Mouse (Mus musculus) hindbrain, embryonic 12.5 days (tissue): ENCODE measurements around the gene Ptbp3. TPM values are rescaled to one million over a fixed set of nuclear protein-coding genes. Genes with fewer than 3 reads are reported as not detected.

ENCODE experiments used
- ATAC-seq: fragments of 200-750 bp; cut with Nextera tagmentation; 2 replicates; pipeline ENCODE4 v1.8.0; 2017; ENCODE audit warnings: moderate TSS enrichment; ENCODE audit not compliant: low FRiP score
- H3K27ac ChIP-seq: fragments of 300-500 bp; sonication (generic); 2 replicates; pipeline ENCODE4 v1.5.1; 2016; ENCODE audit warnings: mild to moderate bottlenecking
- H3K27me3 ChIP-seq: fragments of 300-500 bp; sonication (generic); 2 replicates; pipeline ENCODE4 v1.6.1; 2016; ENCODE audit warnings: mild to moderate bottlenecking
- H3K36me3 ChIP-seq: fragments of 300-500 bp; sonication (generic); 2 replicates; pipeline ENCODE4 v1.6.1; 2016; ENCODE audit warnings: mild to moderate bottlenecking
- H3K4me1 ChIP-seq: fragments of 300-500 bp; sonication (generic); 2 replicates; pipeline ENCODE4 v1.6.1; 2016
- H3K4me2 ChIP-seq: fragments of 300-500 bp; sonication (generic); replicated peaks from 2 replicates; pipeline ENCODE4 v1.6.1; 2016; ENCODE audit warnings: mild to moderate bottlenecking
- H3K4me3 ChIP-seq: fragments of 300-500 bp; sonication (generic); 2 replicates; pipeline ENCODE4 v1.5.1; 2016; ENCODE audit warnings: mild to moderate bottlenecking
- H3K9ac ChIP-seq: fragments of 300-500 bp; sonication (generic); 2 replicates; pipeline ENCODE4 v1.6.1; 2016; ENCODE audit warnings: mild to moderate bottlenecking, moderate library complexity
- H3K9me3 ChIP-seq: fragments of 300-500 bp; sonication (generic); replicated peaks from 2 replicates; pipeline ENCODE4 v1.6.1; 2016; ENCODE audit warnings: mild to moderate bottlenecking
- WGBS: fragments of 180-500 bp; shearing (Covaris S2); methylation state at CpG from one replicate; pipeline ENCODE4 v1.1.7; 2016; 5-methylcytosine and 5-hydroxymethylcytosine counted together
- polyA plus RNA-seq: library from polyadenylated mRNA; unstranded; fragments of >200 nt; fragmentation: Nextera tagmentation; extraction: Ambion mirVana; gene quantifications from 2 replicates; pipeline ENCODE4 v1.2.1, GENCODE M21; 2016

The Ptbp3 gene
- polyA plus RNA-seq, 1 experiment from 2014 or later, result 37.5 TPM

- Histone ChIP-seq H3K36me3 (no peaks in the 10 kb centered on the region), H3K27me3 (no peaks in the 10 kb centered on the region), H3K4me2 (no peak overlapping the region), H3K4me1 (no peaks in the 10 kb centered on the region), H3K27ac (no peak overlapping the region), H3K9ac (no peak overlapping the region), H3K9me3 (no peaks in the 10 kb centered on the region), H3K4me3 (no peak overlapping the region)
- 58% methylated on average over 2 of the region's 2 CpGs for WGBS
- ATAC-seq, result no peak
Observed at GRCm38 (mm10) chr4:59526728-59527127, 22.4 kb downstream of the Ptbp3 start.

GRCm38 (mm10) chr4:59524875-59525274 is 24.3 kb downstream of the Ptbp3 start:
- H3K4me3 ChIP-seq, result no peak overlapping the region

GRCm38 (mm10) chr4:59510321-59510720 is 38.8 kb downstream of the Ptbp3 start:
- no peak overlapping the region for H3K9ac ChIP-seq
- H3K4me2 ChIP-seq, result no peak overlapping the region
- peaks cover 20% of the 10 kb centered on the region for H3K36me3 ChIP-seq
- H3K27me3 ChIP-seq, result no peaks in the 10 kb centered on the region
- H3K27ac ChIP-seq, result no peak overlapping the region
- H3K4me3 ChIP-seq, result no peak overlapping the region
- H3K9me3 ChIP-seq, result no peaks in the 10 kb centered on the region
- ATAC-seq, result no peak
- no peaks in the 10 kb centered on the region for H3K4me1 ChIP-seq

More at GRCm38 (mm10) chr4:59524875-59525274, 24.3 kb downstream of the Ptbp3 start:
- no peak overlapping the region for H3K9ac ChIP-seq
- H3K9me3 ChIP-seq, result no peaks in the 10 kb centered on the region
- no peaks in the 10 kb centered on the region for H3K36me3 ChIP-seq
- no peaks in the 10 kb centered on the region for H3K27me3 ChIP-seq
- H3K4me2 ChIP-seq, result no peak overlapping the region
- no peak for ATAC-seq
- no peak overlapping the region for H3K27ac ChIP-seq
- WGBS, result 84% methylated on average over 3 of the region's 3 CpGs
- H3K4me1 ChIP-seq, result no peaks in the 10 kb centered on the region

GRCm38 (mm10) chr4:59509558-59509957 is 39.6 kb downstream of the Ptbp3 start:
- no peaks in the 10 kb centered on the region for H3K27me3 ChIP-seq
- no peak for ATAC-seq
- H3K4me1 ChIP-seq, result no peaks in the 10 kb centered on the region
- no peak overlapping the region for H3K9ac ChIP-seq
- H3K4me2 ChIP-seq, result no peak overlapping the region
- no peak overlapping the region for H3K4me3 ChIP-seq
- peaks cover 20% of the 10 kb centered on the region for H3K36me3 ChIP-seq
- no peak overlapping the region for H3K27ac ChIP-seq
- no peaks in the 10 kb centered on the region for H3K9me3 ChIP-seq
- WGBS, result 93% methylated on average over 2 of the region's 2 CpGs

GRCm38 (mm10) chr4:59507766-59508165 is 41.4 kb downstream of the Ptbp3 start:
- H3K9ac ChIP-seq, result no peak overlapping the region
- H3K4me3 ChIP-seq, result no peak overlapping the region
- WGBS, result 76% methylated on average over 2 of the region's 2 CpGs

GRCm38 (mm10) chr4:59506704-59507103 is 42.5 kb downstream of the Ptbp3 start:
- H3K9me3 ChIP-seq, result no peaks in the 10 kb centered on the region
- peaks cover 15% of the 10 kb centered on the region for H3K36me3 ChIP-seq
- 91% methylated on average over 3 of the region's 3 CpGs for WGBS
- H3K4me3 ChIP-seq, result no peak overlapping the region
- H3K9ac ChIP-seq, result no peak overlapping the region
- H3K27me3 ChIP-seq, result no peaks in the 10 kb centered on the region
- H3K4me2 ChIP-seq, result no peak overlapping the region
- no peaks in the 10 kb centered on the region for H3K4me1 ChIP-seq
- H3K27ac ChIP-seq, result no peak overlapping the region
- ATAC-seq, result no peak

More at GRCm38 (mm10) chr4:59507766-59508165, 41.4 kb downstream of the Ptbp3 start:
- H3K4me2 ChIP-seq, result no peak overlapping the region
- H3K9me3 ChIP-seq, result no peaks in the 10 kb centered on the region
- no peak overlapping the region for H3K27ac ChIP-seq
- H3K27me3 ChIP-seq, result no peaks in the 10 kb centered on the region
- no peaks in the 10 kb centered on the region for H3K4me1 ChIP-seq
- no peak for ATAC-seq
- peaks cover 19% of the 10 kb centered on the region for H3K36me3 ChIP-seq

GRCm38 (mm10) chr4:59505481-59505880 is 43.7 kb downstream of the Ptbp3 start:
- Histone ChIP-seq H3K4me1 (no peaks in the 10 kb centered on the region), H3K27me3 (no peaks in the 10 kb centered on the region), H3K9me3 (no peaks in the 10 kb centered on the region), H3K4me2 (no peak overlapping the region), H3K4me3 (no peak overlapping the region), H3K27ac (no peak overlapping the region), H3K36me3 (peaks cover 16% of the 10 kb centered on the region), H3K9ac (no peak overlapping the region)
- ATAC-seq, result no peak
- 87% methylated on average over 3 of the region's 3 CpGs for WGBS

GRCm38 (mm10) chr4:59491097-59491496 is 58.1 kb downstream of the Ptbp3 start:
- no peaks in the 10 kb centered on the region for H3K9me3 ChIP-seq
- H3K4me1 ChIP-seq, result no peaks in the 10 kb centered on the region
- ATAC-seq, result no peak
- H3K27ac ChIP-seq, result no peak overlapping the region
- no peak overlapping the region for H3K4me2 ChIP-seq
- WGBS, result 97% methylated on average over 2 of the region's 2 CpGs
- no peaks in the 10 kb centered on the region for H3K27me3 ChIP-seq
- H3K36me3 ChIP-seq, result 0 out of 2 replicates have a peak, but pooled peaks cover 10% of the 10 kb centered on the region
- no peak overlapping the region for H3K9ac ChIP-seq
- no peak overlapping the region for H3K4me3 ChIP-seq

GRCm38 (mm10) chr4:59471306-59471705 is 77.9 kb downstream of the Ptbp3 start:
- H3K9ac ChIP-seq, result no peak overlapping the region
- H3K4me3 ChIP-seq, result no peak overlapping the region
- no peaks in the 10 kb centered on the region for H3K4me1 ChIP-seq
- H3K27me3 ChIP-seq, result no peaks in the 10 kb centered on the region
- H3K4me2 ChIP-seq, result no peak overlapping the region
- ATAC-seq, result no peak
- H3K27ac ChIP-seq, result no peak overlapping the region
- H3K36me3 ChIP-seq, result no peaks in the 10 kb centered on the region; the same call in 1 of the 2 replicates
- H3K9me3 ChIP-seq, result no peaks in the 10 kb centered on the region

GRCm38 (mm10) chr4:59465449-59465848 is 83.7 kb downstream of the Ptbp3 start:
- H3K4me1 ChIP-seq, result no peaks in the 10 kb centered on the region
- WGBS, result 87% methylated on average over 2 of the region's 2 CpGs
- no peaks in the 10 kb centered on the region for H3K27me3 ChIP-seq
- H3K4me2 ChIP-seq, result no peak overlapping the region
- no peak overlapping the region for H3K4me3 ChIP-seq
- no peak overlapping the region for H3K9ac ChIP-seq
- H3K36me3 ChIP-seq, result no peaks in the 10 kb centered on the region
- H3K9me3 ChIP-seq, result no peaks in the 10 kb centered on the region
- no peak for ATAC-seq
- H3K27ac ChIP-seq, result no peak overlapping the region

- Histone ChIP-seq H3K27ac (no peak overlapping the region), H3K4me2 (no peak overlapping the region), H3K9ac (no peak overlapping the region), H3K4me1 (no peaks in the 10 kb centered on the region), H3K4me3 (no peak overlapping the region), H3K36me3 (no peaks in the 10 kb centered on the region), H3K27me3 (no peaks in the 10 kb centered on the region), H3K9me3 (no peaks in the 10 kb centered on the region)
- no peak for ATAC-seq
- WGBS, result 87% methylated on average over 6 of the region's 6 CpGs
Observed at GRCm38 (mm10) chr4:59464661-59465060, 84.5 kb downstream of the Ptbp3 start.

GRCm38 (mm10) chr4:59462494-59462893 is 86.7 kb downstream of the Ptbp3 start:
- H3K36me3 ChIP-seq, result no peaks in the 10 kb centered on the region
- 89% methylated on average over 6 of the region's 6 CpGs for WGBS
- no peaks in the 10 kb centered on the region for H3K9me3 ChIP-seq

GRCm38 (mm10) chr4:59461116-59461727 is 87.9 kb downstream of the Ptbp3 start:
- WGBS, result 85% methylated on average over 11 of the region's 11 CpGs
- ATAC-seq, result no peak
- H3K9me3 ChIP-seq, result no peaks in the 10 kb centered on the region

More at GRCm38 (mm10) chr4:59462494-59462893, 86.7 kb downstream of the Ptbp3 start:
- H3K4me1 ChIP-seq, result no peaks in the 10 kb centered on the region
- H3K9ac ChIP-seq, result no peak overlapping the region
- no peak overlapping the region for H3K27ac ChIP-seq
- H3K4me2 ChIP-seq, result no peak overlapping the region
- no peak for ATAC-seq
- no peak overlapping the region for H3K4me3 ChIP-seq
- H3K27me3 ChIP-seq, result no peaks in the 10 kb centered on the region

More at GRCm38 (mm10) chr4:59461116-59461727, 87.9 kb downstream of the Ptbp3 start:
- no peak overlapping the region for H3K4me2 ChIP-seq
- H3K36me3 ChIP-seq, result no peaks in the 10 kb centered on the region
- no peaks in the 10 kb centered on the region for H3K27me3 ChIP-seq
- H3K4me1 ChIP-seq, result no peaks in the 10 kb centered on the region
- H3K4me3 ChIP-seq, result no peak overlapping the region
- H3K9ac ChIP-seq, result no peak overlapping the region
- no peak overlapping the region for H3K27ac ChIP-seq
